Mouse (Mus musculus): ENCODE data around the gene Cldn7. TPM values are rescaled to one million over a fixed set of nuclear protein-coding genes. Genes with fewer than 3 reads are reported as not detected.

Gene Cldn7
- 0.26 and 0.31 TPM in 2 replicates for total RNA-seq (2012; rRNA removed)
- under 1 TPM in 1 of 2 experiments, not detected in 1; 0.36 TPM for polyA plus RNA-seq (2012; ENCODE audit: insufficient read depth in 1 of 2, insufficient read length in 2 of 2, low read depth in 1 of 2, low replicate concordance in 2 of 2, missing spikeins in 1 of 2)

DNA sequence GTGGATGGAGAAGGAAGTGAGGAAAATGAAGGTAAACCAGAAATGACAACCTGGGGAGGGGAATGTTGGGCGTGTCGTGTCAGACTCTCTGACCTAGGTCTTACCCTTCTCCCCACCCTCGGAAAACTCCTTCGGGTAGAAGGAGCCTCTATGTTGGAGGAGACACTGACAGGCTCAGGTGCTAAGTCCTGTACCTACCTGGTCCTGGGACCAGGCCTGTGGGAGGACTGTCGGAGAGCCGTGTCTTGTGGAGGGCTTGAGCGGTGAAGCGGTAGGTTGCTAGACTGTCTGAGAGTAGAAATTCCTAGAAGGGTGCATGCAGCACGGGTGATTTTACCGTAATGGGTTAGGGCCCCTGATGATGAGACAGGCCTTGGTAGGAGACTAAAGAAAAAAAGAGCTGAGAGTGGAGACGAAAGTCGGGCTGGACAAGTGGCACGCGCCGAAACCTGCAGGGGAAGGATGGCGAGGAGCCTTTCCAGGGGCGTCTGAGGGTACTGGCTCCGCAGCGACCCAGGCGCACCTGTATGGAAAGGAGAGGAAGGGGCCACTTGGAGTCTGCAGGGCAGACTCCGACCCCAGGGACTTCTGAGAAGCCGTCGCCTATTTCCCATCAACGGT is at the start of gene Cldn7:
Gene Cldn7 (plus strand): TSS at position 130 of the 621 bp plus-strand sequence.
- TF ChIP-seq SIN3A (IDR thresholded peaks at IDR 0.05; ENCODE audit: low read length) (no peak), CHD1 (IDR thresholded peaks at IDR 0.05; ENCODE audit: low read depth, low read length) (no peak), SMC3 (IDR thresholded peaks at IDR 0.05; ENCODE audit: low read depth, low read length) (no peak), TBP (IDR thresholded peaks at IDR 0.05; ENCODE audit: low read depth, low read length) (no peak), HCFC1 (IDR thresholded peaks at IDR 0.05; ENCODE audit: low read depth, low read length) (no peak), EP300 (IDR thresholded peaks at IDR 0.05; ENCODE audit: low read depth in 1 of 2, low read length in 2 of 2) (no peak), MAX (IDR thresholded peaks at IDR 0.05; ENCODE audit: low read length) (no peak), POLR2AphosphoS5 (IDR thresholded peaks at IDR 0.05; ENCODE audit: borderline replicate concordance, low read depth, low read length) (no peak), CHD2 (IDR thresholded peaks at IDR 0.05; ENCODE audit: low read length) (no peak), KAT2A (conservative IDR thresholded peaks at IDR 0.05; ENCODE audit: low read depth, low read length) (no peak), USF2 (IDR thresholded peaks at IDR 0.05; ENCODE audit: borderline replicate concordance in 1 of 2, insufficient read depth in 1 of 2, low read depth in 1 of 2, low read length in 2 of 2) (no peak), MYB (IDR thresholded peaks at IDR 0.05; ENCODE audit: low read depth, low read length) (no peak), USF1 (IDR thresholded peaks at IDR 0.05; ENCODE audit: low read depth, low read length) (no peak)
- H3K27me3 ChIP-seq (ENCODE audit: control insufficient read depth in 1 of 2, insufficient read depth in 2 of 2, low read length in 2 of 2), result no peaks in the 10 kb centered on the region
- no peaks in the 10 kb centered on the region for H3K9me3 ChIP-seq (replicated peaks; ENCODE audit: insufficient read depth, low read length)
- no peak for DNase-seq (ENCODE audit: low read depth, low spot score)
- peaks cover 3 to 4% of the 10 kb centered on the region in 2 experiments for H3K36me3 ChIP-seq (ENCODE audit: control insufficient read depth in 1 of 2, insufficient read depth in 2 of 2, low read length in 2 of 2)
- no peak within 1 kb of the TSS for H3K4me3 ChIP-seq (ENCODE audit: control insufficient read depth in 1 of 2, insufficient read depth in 1 of 2, low read depth in 2 of 2, low read length in 2 of 2)
- H3K27ac ChIP-seq (ENCODE audit: control insufficient read depth, low read depth, low read length), result no peak within 1 kb of the TSS
- H3K79me2 ChIP-seq (ENCODE audit: control insufficient read depth, insufficient read depth, low read length, poor library complexity), result no peaks in the 10 kb centered on the region
- no peak within 1 kb of the TSS for H3K9ac ChIP-seq (ENCODE audit: control insufficient read depth, low read depth, low read length, poor library complexity, severe bottlenecking)
- H3K4me1 ChIP-seq (ENCODE audit: control insufficient read depth in 1 of 2, insufficient read depth in 2 of 2, low read length in 2 of 2), result peaks cover 0 to 10% of the 10 kb centered on the region in 2 experiments; a peak in 3 of 4 replicates

DNA sequence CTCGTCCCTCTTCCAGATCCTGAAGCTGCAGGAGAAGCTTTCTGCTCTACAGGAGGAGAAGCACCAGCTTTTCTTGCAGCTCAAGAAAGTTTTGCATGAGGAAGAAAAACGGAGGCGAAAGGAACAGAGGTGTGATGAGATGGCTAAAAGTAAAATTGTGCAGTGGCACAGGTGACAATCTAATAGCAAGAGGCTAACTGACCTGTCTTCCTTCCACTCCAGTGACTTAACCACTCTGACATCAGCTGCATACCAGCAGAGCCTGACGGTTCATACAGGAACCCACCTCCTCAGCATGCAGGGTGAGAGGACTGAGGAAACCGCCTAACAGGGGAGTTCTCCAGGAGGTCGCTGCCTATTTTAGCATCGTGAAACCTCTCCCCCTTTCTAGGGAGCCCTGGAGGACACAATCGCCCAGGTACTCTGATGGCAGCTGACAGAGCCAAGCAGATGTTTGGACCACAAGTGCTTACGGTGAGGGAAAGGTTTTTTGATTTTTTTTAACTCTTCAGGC is 49.6 kb upstream of the Cldn7 start:
- peaks cover 4 to 53% of the 10 kb centered on the region in 2 experiments for H3K4me1 ChIP-seq (ENCODE audit: control insufficient read depth in 1 of 2, insufficient read depth in 2 of 2, low read length in 2 of 2)

More for the DNA sequence above, 49.6 kb upstream of the Cldn7 start:
- DNase-seq (ENCODE audit: low read depth, low spot score), result peak; percentile 61
- no peak for TF ChIP-seq CTCF (IDR thresholded peaks at IDR 0.05 in 2 of 3, conservative IDR thresholded peaks at IDR 0.05 in 1 of 3; ENCODE audit: control insufficient read depth in 1 of 3, insufficient read depth in 1 of 3, low read depth in 2 of 3, low read length in 3 of 3, poor library complexity in 1 of 3, severe bottlenecking in 1 of 3)
- no peak for TF ChIP-seq KAT2A (conservative IDR thresholded peaks at IDR 0.05; ENCODE audit: low read depth, low read length)
- no peak for TF ChIP-seq MAFK (IDR thresholded peaks at IDR 0.05; ENCODE audit: borderline replicate concordance, low read depth, low read length)
- no peak; a peak in 1 of 4 replicates for TF ChIP-seq POLR2A (IDR thresholded peaks at IDR 0.05; ENCODE audit: control insufficient read depth in 1 of 2, insufficient read depth in 1 of 2, low read depth in 1 of 2, low read length in 2 of 2, poor library complexity in 1 of 2)
- TF ChIP-seq CHD1 (IDR thresholded peaks at IDR 0.05; ENCODE audit: low read depth, low read length), result no peak
- TF ChIP-seq HCFC1 (IDR thresholded peaks at IDR 0.05; ENCODE audit: low read depth, low read length), result no peak
- no peak for TF ChIP-seq ZNF384 (IDR thresholded peaks at IDR 0.05; ENCODE audit: low read depth, low read length)
- TF ChIP-seq ZKSCAN1 (IDR thresholded peaks at IDR 0.05; ENCODE audit: low read depth, low read length), result no peak
- TF ChIP-seq RCOR1 (IDR thresholded peaks at IDR 0.05; ENCODE audit: low read depth, low read length), result no peak
- TF ChIP-seq MXI1 (IDR thresholded peaks at IDR 0.05; ENCODE audit: low read depth, low read length), result no peak
- no peak for TF ChIP-seq MYB (IDR thresholded peaks at IDR 0.05; ENCODE audit: low read depth, low read length)
- TF ChIP-seq UBTF (IDR thresholded peaks at IDR 0.05; ENCODE audit: borderline replicate concordance, insufficient read depth, low read depth, low read length), result no peak
- Histone ChIP-seq H3K4me3 (ENCODE audit: control insufficient read depth in 1 of 2, insufficient read depth in 1 of 2, low read depth in 2 of 2, low read length in 2 of 2) (peak overlapping the region; percentile 58 to 78), H3K79me2 (ENCODE audit: control insufficient read depth, insufficient read depth, low read length, poor library complexity) (peaks cover 48% of the 10 kb centered on the region), H3K9ac (ENCODE audit: control insufficient read depth, low read depth, low read length, poor library complexity, severe bottlenecking) (peak overlapping the region; percentile 77), H3K27me3 (ENCODE audit: control insufficient read depth in 1 of 2, insufficient read depth in 2 of 2, low read length in 2 of 2) (no peaks in the 10 kb centered on the region), H3K27ac (ENCODE audit: control insufficient read depth, low read depth, low read length) (peak overlapping the region; percentile 74), H3K9me3 (replicated peaks; ENCODE audit: insufficient read depth, low read length) (no peaks in the 10 kb centered on the region), H3K36me3 (ENCODE audit: control insufficient read depth in 1 of 2, insufficient read depth in 2 of 2, low read length in 2 of 2) (peaks cover 22 to 51% of the 10 kb centered on the region in 2 experiments)
